Mouse (Mus musculus) liver, embryonic 14.5 days (tissue): ENCODE measurements at regions not wholly inside any gene's neighbourhood (a gene's known extent, or its start where the extent isn't known, plus 50 kb on each side); places are given as distances from the start of the nearest gene placed in this dataset.

Source experiments
- CTCF ChIP-seq: IDR thresholded peaks from 2 replicates; pipeline ENCODE4 v1.5.1; 2016; ENCODE audit warnings: antibody characterized with exemption, low read depth, control low read depth
- EP300 ChIP-seq: IDR thresholded peaks from 2 replicates; pipeline ENCODE4 v1.6.1; 2016; ENCODE audit warnings: antibody characterized with exemption, low read depth

DNA sequence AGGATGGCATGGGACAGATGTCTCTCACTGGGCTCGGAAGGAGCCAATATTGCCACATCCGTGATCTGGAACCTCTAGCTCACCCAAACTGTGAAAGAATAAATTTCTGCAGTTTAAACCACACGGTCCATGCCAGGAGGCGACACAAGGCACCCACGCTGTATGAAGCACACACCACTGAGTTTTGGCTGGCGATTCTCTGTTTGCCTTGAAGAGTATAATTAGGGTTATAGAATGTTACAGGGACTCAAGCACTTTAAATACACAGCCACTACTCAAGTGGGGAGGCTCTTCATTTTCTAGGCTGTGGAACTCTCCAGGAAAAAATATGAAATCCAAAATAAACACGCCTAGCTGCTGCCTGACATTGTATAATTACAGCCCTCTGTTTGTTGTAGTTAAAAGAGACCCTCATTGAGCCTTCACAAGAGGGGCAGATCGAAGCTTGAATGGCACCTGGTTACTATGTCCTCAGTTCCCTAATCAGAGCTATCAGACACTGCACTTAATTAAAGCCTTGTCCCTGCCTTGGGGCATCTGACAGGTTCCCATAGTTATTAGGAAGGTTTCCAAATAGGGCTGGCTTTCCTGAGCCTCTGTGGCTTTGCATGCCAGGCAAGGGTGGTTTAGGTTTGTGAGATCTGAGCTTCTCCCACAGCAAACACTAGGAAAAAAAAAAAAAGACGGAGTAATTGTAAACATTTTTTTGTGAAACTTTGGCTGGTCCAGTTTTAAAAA lies 53.8 kb upstream of the Palm2 start:
- TF ChIP-seq CTCF (no peak), EP300 (no peak)
